Mouse (Mus musculus) heart, embryonic 10.5 days (tissue): ENCODE measurements around the gene Zfp609. TPM values are rescaled to one million over a fixed set of nuclear protein-coding genes. Genes with fewer than 3 reads are reported as not detected.

Experiments used
- DNase-seq: peaks from one replicate; pipeline ENCODE4 v3.0.0-alpha.2; 2017; ENCODE audit warnings: low spot score
- H3K27ac ChIP-seq: fragments of 300-500 bp; sonication (generic); 2 replicates; pipeline ENCODE4 v1.5.1; 2016; ENCODE audit warnings: mild to moderate bottlenecking
- H3K27me3 ChIP-seq: fragments of 300-500 bp; sonication (generic); 2 replicates; pipeline ENCODE4 v1.6.1; 2016; ENCODE audit warnings: mild to moderate bottlenecking; ENCODE audit not compliant: poor library complexity, insufficient read depth, severe bottlenecking
- H3K36me3 ChIP-seq: fragments of 300-500 bp; sonication (generic); 2 replicates; pipeline ENCODE4 v1.6.1; 2016; ENCODE audit warnings: mild to moderate bottlenecking, moderate library complexity
- H3K4me1 ChIP-seq: fragments of 300-500 bp; sonication (generic); 2 replicates; pipeline ENCODE4 v1.6.1; 2016; ENCODE audit warnings: mild to moderate bottlenecking
- H3K4me3 ChIP-seq: fragments of 300-500 bp; sonication (generic); 2 replicates; pipeline ENCODE4 v1.5.1; 2016; ENCODE audit warnings: mild to moderate bottlenecking, moderate library complexity
- H3K9me3 ChIP-seq: fragments of 300-500 bp; sonication (generic); 2 replicates; pipeline ENCODE4 v1.6.1; 2016; ENCODE audit warnings: mild to moderate bottlenecking, moderate library complexity
- WGBS: fragments of 180-500 bp; shearing (Covaris S2); methylation state at CpG from one replicate; pipeline ENCODE4 v1.1.7; 2016; 5-methylcytosine and 5-hydroxymethylcytosine counted together
- polyA plus RNA-seq: library from polyadenylated mRNA; unstranded; fragments of >200 nt; fragmentation: Nextera tagmentation; extraction: Ambion mirVana; gene quantifications from 2 replicates; pipeline ENCODE4 v1.2.1, GENCODE M21; 2016

Zfp609 gene
- polyA plus RNA-seq, 1 experiment from 2014 or later: 7.7 TPM

DNA sequence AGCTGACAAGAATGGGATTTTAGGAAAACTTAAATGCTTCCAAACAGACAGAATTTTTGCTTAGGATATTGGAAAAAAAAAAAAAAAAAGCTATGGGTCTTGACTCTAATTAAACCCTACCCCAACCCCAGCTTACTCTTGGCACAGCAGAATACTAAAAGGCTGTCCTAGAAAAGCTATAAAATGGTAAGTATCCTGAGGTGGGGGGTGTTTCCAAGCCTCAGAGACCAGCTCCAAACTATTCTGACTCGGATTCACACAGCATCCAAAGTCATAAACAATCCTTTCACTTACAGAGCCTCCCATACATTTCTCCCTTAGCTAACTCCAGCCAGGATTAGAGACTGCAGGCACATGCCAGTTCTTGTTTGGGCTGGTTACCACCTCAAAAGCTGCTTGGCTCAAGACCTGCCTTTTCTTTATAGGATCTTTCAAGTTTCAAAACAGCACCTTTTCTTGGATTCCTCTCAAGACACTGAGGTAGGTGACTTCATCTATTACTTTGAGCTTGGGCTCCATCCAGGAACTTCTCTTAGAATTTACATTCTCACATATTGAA lies 50.4 kb downstream of the Zfp609 start:
- Histone ChIP-seq H3K4me3 (no peak overlapping the region), H3K36me3 (peaks cover 8% of the 10 kb centered on the region), H3K27me3 (no peaks in the 10 kb centered on the region), H3K27ac (no peak overlapping the region), H3K4me1 (peaks cover 26% of the 10 kb centered on the region), H3K9me3 (no peaks in the 10 kb centered on the region)
- WGBS: 23% methylated on average over 1 of the region's 1 CpGs
- no peak for DNase-seq

DNA sequence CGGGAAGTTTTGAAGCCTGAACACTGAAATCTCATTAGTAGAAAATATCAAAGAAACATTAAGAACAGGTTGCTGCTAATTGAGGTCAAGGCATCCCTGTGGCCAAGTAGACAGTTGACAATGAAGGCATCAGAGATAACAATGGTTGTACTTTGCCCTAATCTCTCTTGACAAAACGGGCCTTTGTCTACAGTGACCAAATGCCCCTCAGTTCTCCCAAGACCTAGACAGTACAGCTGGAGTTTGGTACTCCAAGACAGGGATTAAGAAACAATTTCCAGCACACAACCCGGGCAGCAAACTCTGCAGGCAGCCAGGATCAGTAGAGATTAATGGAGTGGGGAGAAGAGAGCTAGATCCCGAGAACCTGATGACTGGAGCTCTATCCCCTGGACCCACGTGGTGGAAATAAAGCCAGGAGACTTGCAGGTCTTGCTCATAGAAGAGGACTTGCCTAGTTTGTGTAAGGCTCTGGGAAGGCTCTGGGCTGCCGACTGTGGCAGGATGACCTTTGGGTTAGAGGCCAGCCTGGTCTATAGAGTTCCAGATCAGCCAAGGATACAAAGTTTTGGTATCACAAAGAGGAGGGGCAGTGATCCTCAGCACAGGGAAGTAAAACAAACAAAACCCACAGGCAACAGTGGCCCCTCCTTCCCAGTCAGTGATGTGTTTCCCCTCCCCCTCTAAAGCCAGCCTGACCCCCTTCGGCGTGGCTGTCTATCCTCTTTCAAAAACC lies 51.1 kb downstream of the Zfp609 start:
- no peak for DNase-seq
- Histone ChIP-seq H3K27me3 (no peaks in the 10 kb centered on the region), H3K27ac (peak overlapping the region; percentile 56), H3K4me3 (no peak overlapping the region), H3K4me1 (peaks cover 30% of the 10 kb centered on the region), H3K9me3 (no peaks in the 10 kb centered on the region), H3K36me3 (peaks cover 8% of the 10 kb centered on the region)
- 18% methylated on average over 8 of the region's 8 CpGs for whole genome bisulfite sequencing

- Histone ChIP-seq H3K9me3 (no peaks in the 10 kb centered on the region), H3K4me1 (peaks cover 23% of the 10 kb centered on the region), H3K4me3 (no peak overlapping the region), H3K27ac (no peak overlapping the region), H3K36me3 (peaks cover 8% of the 10 kb centered on the region), H3K27me3 (no peaks in the 10 kb centered on the region)
- 92% methylated on average over 7 of the region's 7 CpGs for WGBS
- no peak for DNase-seq
Observed at GRCm38 (mm10) chr9:65773783-65774182, 53.6 kb downstream of the Zfp609 start.

GRCm38 (mm10) chr9:65771011-65771664 lies 56.2 kb downstream of the Zfp609 start:
- Histone ChIP-seq H3K27me3 (no peaks in the 10 kb centered on the region), H3K36me3 (peaks cover 8% of the 10 kb centered on the region), H3K27ac (0 out of 2 replicates have a peak overlapping the region, but pooled peaks have one; percentile 16), H3K4me3 (no peak overlapping the region), H3K9me3 (no peaks in the 10 kb centered on the region), H3K4me1 (peaks cover 11% of the 10 kb centered on the region)
- WGBS: 18% methylated on average over 11 of the region's 11 CpGs
- peak; percentile 17 for DNase-seq

GRCm38 (mm10) chr9:65762728-65763127 lies 64.6 kb downstream of the Zfp609 start:
- Histone ChIP-seq H3K4me3 (no peak overlapping the region), H3K27ac (no peak overlapping the region), H3K36me3 (no peaks in the 10 kb centered on the region; the same call in 1 of the 2 replicates), H3K4me1 (peaks cover 10% of the 10 kb centered on the region), H3K27me3 (no peaks in the 10 kb centered on the region), H3K9me3 (no peaks in the 10 kb centered on the region)
- DNase-seq: no peak
- WGBS: 86% methylated on average over 4 of the region's 4 CpGs

- H3K4me3 ChIP-seq: no peak overlapping the region
- H3K27ac ChIP-seq: no peak overlapping the region
- DNase-seq: no peak
- H3K27me3 ChIP-seq: no peaks in the 10 kb centered on the region
- WGBS: 86% methylated on average over 8 of the region's 8 CpGs
- no peaks in the 10 kb centered on the region for H3K9me3 ChIP-seq
- peaks cover 3% of the 10 kb centered on the region; the same call in 1 of the 2 replicates for H3K36me3 ChIP-seq
- peaks cover 25% of the 10 kb centered on the region for H3K4me1 ChIP-seq
Observed at GRCm38 (mm10) chr9:65759992-65760391, 67.4 kb downstream of the Zfp609 start.

GRCm38 (mm10) chr9:65759256-65759655 lies 68.1 kb downstream of the Zfp609 start:
- no peak overlapping the region for H3K27ac ChIP-seq
- no peaks in the 10 kb centered on the region for H3K27me3 ChIP-seq
- peaks cover 3% of the 10 kb centered on the region; the same call in 1 of the 2 replicates for H3K36me3 ChIP-seq
- H3K4me1 ChIP-seq: peaks cover 25% of the 10 kb centered on the region
- no peak for DNase-seq
- WGBS: 87% methylated on average over 5 of the region's 5 CpGs
- no peak overlapping the region for H3K4me3 ChIP-seq
- no peaks in the 10 kb centered on the region for H3K9me3 ChIP-seq

DNA sequence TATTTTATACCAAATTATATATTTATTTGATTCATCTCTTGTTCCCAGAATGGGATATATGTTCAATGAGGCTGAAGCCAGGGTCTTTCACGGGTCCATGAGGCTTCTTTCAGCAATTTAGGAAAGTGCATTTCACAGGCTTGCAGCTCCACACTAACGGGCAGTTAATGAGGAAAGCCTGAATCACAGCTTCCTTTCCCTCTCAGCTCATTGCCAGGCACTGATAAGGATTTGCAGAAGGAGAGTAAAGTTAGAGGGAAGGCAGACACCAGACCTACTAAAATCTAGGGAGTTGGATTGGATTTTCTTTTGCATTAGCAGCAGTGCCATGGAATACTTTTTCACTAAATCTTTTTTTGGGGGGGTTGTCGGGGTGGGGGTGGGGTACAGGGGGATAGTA lies 69.5 kb downstream of the Zfp609 start:
- DNase-seq: no peak
- H3K9me3 ChIP-seq: no peaks in the 10 kb centered on the region
- peaks cover 25% of the 10 kb centered on the region for H3K4me1 ChIP-seq
- H3K27ac ChIP-seq: no peak overlapping the region
- H3K4me3 ChIP-seq: no peak overlapping the region
- WGBS: 27% methylated on average over 3 of the region's 3 CpGs
- peaks cover 3% of the 10 kb centered on the region; the same call in 1 of the 2 replicates for H3K36me3 ChIP-seq
- H3K27me3 ChIP-seq: no peaks in the 10 kb centered on the region

DNA sequence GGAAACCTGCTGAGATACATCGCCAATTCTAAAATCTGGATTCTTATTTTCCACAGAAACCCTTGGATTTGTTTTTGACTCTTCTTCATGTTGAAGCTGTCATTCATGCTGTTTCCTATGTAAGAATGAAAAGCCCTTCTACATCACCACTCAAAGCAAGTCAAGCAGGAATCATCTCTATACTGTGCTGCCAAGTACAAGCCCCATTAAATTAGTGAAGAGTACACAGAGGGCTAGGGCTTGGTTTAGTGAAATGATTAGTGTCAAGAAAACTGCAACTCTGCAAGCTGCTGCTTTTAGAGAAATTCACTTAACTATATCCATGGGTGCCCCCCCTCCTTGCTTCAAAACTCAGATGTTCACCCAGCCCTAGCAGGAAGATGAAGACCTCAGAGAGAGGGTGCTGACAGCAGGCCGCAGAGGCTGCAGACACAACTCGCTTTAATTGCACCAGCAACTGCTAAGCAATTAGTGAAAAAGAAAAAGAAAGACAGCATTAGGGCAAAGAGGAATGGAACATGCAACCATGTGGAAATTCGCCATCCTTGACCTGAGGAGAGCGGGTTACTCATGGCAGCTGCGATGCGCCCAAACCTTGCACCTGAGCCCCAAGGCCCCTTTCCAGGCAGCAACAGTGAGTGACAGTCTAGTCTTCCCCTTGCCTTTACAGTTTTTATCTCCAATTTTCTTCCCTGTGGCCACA lies 71.5 kb downstream of the Zfp609 start:
- H3K9me3 ChIP-seq: no peaks in the 10 kb centered on the region
- H3K27me3 ChIP-seq: no peaks in the 10 kb centered on the region
- 87% methylated on average over 7 of the region's 7 CpGs for WGBS
- peaks cover 6% of the 10 kb centered on the region; the same call in 1 of the 2 replicates for H3K36me3 ChIP-seq
- peaks cover 25% of the 10 kb centered on the region for H3K4me1 ChIP-seq
- no peak overlapping the region for H3K4me3 ChIP-seq
- no peak overlapping the region for H3K27ac ChIP-seq
- peak; percentile 48 for DNase-seq

- Histone ChIP-seq H3K27ac (no peak overlapping the region), H3K4me3 (no peak overlapping the region), H3K9me3 (no peaks in the 10 kb centered on the region), H3K4me1 (peaks cover 25% of the 10 kb centered on the region), H3K36me3 (peaks cover 6% of the 10 kb centered on the region; the same call in 1 of the 2 replicates), H3K27me3 (no peaks in the 10 kb centered on the region)
- no peak for DNase-seq
- 88% methylated on average over 1 of the region's 1 CpGs for WGBS
Observed at GRCm38 (mm10) chr9:65755164-65755563, 72.2 kb downstream of the Zfp609 start.

- peaks cover 14% of the 10 kb centered on the region for H3K4me1 ChIP-seq
- H3K9me3 ChIP-seq: no peaks in the 10 kb centered on the region
- H3K27ac ChIP-seq: no peak overlapping the region
- no peak for DNase-seq
- H3K36me3 ChIP-seq: peaks cover 6% of the 10 kb centered on the region; the same call in 1 of the 2 replicates
- H3K4me3 ChIP-seq: no peak overlapping the region
- WGBS: 89% methylated on average over 3 of the region's 3 CpGs
- H3K27me3 ChIP-seq: no peaks in the 10 kb centered on the region
Observed at GRCm38 (mm10) chr9:65752632-65753031, 74.7 kb downstream of the Zfp609 start.

DNA sequence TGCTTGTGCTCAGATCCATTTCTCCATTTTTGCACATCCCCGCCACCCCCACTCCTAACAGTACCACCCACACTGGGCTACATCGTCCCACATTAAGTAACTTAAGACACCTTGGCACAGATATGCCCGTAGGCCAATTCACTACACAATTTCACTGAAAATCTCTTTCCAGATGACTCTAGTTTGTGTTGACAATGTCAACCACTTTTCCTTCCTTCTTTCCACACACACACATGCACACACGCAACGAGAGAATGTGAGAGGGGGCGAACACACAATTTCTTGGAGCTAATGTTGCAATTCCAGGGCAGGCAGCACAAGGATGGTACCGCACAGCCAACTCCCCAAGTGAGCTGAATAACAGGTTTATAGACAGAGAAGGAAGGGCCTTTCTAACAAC lies 75.5 kb downstream of the Zfp609 start:
- H3K27me3 ChIP-seq: no peaks in the 10 kb centered on the region
- H3K4me3 ChIP-seq: no peak overlapping the region
- no peak for DNase-seq
- H3K9me3 ChIP-seq: no peaks in the 10 kb centered on the region
- no peak overlapping the region for H3K27ac ChIP-seq
- peaks cover 8% of the 10 kb centered on the region for H3K4me1 ChIP-seq
- peaks cover 6% of the 10 kb centered on the region; the same call in 1 of the 2 replicates for H3K36me3 ChIP-seq
- whole genome bisulfite sequencing: 94% methylated on average over 7 of the region's 7 CpGs
